Mouse (Mus musculus): ENCODE measurements at regions not wholly inside any gene's neighbourhood (a gene's known extent, or its start where the extent isn't known, plus 50 kb on each side); places are given as distances from the start of the nearest gene placed in this dataset.

DNA sequence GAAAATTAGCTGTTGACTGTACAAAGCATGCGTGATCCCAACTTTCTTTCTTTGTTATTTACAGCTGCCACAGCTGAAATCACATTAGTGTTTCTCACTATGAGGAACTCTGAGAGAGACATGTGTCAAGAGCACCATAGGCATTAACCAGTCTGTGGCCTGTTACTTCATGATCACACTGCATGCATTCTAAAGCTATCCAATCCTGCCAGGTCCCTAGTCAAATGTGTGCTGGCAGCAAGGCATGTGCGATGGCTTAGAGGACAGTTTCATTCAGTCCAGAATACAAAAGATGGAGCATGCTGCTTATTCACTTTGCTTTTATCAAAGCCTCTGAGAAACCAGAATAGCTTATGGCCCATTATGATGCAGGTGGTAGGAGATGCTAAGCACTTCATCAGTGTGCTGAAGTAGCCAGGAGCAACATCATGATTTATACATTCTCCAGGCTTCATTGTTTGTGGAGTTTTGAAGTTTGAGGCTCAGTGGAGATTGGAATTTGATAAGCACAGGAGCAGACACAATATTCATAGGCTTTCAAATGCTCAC is 882.9 kb upstream of the Lrrn3 start:
- TF ChIP-seq POLR2A (IDR thresholded peaks at IDR 0.05; ENCODE audit: control insufficient read depth, low read depth, low read length) (no peak), CTCF (IDR thresholded peaks at IDR 0.05; ENCODE audit: control insufficient read depth, insufficient read depth, insufficient replicate concordance, low read depth, low read length) (no peak)

All from testis, adult 2 months (tissue).